Mouse (Mus musculus): Measurements from ENCODE around the gene Pik3r2. TPM values are rescaled to one million over a fixed set of nuclear protein-coding genes. Genes with fewer than 3 reads are reported as not detected.

The Pik3r2 gene
- polyA plus RNA-seq, 1 experiment from 2014 or later, result 110 TPM

- TF ChIP-seq CTCF (IDR thresholded peaks at IDR 0.05), result no peak
- peak; percentile 80 for DNase-seq (ENCODE audit: low read depth, low spot score)
- in situ Hi-C loops (cut with MboI; ENCODE audit: low pct_unique_long_range_greater_than_20kb), result no loop called here
- ATAC-seq, result peak; percentile 82
- no peaks in the 10 kb centered on the region for H3K27me3 ChIP-seq
- POLR2A ChIA-PET, result interaction anchor here (0.6 to 0.9 kb wide), 3 partner anchors 9 to 80 kb away, joined by 3 to 4 read pairs (median 3); partner anchors contain the start of gene Rab3a
- CTCF ChIA-PET, result interaction anchor here (1.1 to 1.3 kb wide), 3 partner anchors 29 to 116 kb away, joined by 3 to 7 read pairs (median 4); partner anchors contain the start of gene Arrdc2
Observed at GRCm38 (mm10) chr8:70723486-70724210, 52.9 kb downstream of the Pik3r2 start, which contains the start of gene Pde4c. Gene Pde4c (plus strand): TSS chr8:70723720.

DNA sequence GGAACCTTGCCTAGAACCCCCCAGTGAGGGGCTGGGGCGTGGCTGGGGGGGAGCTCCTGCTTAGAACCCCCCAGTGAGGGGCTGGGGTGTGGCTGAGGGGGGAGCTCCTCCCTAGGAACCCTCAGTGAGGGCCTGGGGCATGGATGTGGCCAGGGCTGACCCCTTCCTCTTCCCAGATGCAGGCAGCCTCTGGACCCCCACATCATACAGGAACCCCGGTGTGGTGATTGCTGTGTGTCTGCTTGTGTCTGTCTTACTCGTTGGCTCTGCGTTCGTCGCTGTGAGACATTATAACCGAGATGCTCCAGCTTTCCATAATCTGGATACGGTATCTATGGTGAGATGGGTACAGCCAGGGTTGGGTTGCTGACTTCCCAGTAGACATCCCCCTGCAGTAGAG is 54.9 kb downstream of the Pik3r2 start:
- in situ Hi-C loops (cut with MboI; ENCODE audit: low pct_unique_long_range_greater_than_20kb), result no loop called here
- TF ChIP-seq CTCF (IDR thresholded peaks at IDR 0.05), result no peak
- CTCF ChIA-PET, result interaction anchor here (1.3 to 2.4 kb wide), 3 partner anchors 21 to 42 kb away, joined by 3 to 13 read pairs (median 3); partner anchors contain the start of gene Rab3a
- no peak for DNase-seq (ENCODE audit: low read depth, low spot score)
- POLR2A ChIA-PET, result interaction anchor here (1.0 kb wide), 1 partner anchor 32 kb away, joined by 4 read pairs; no protein-coding TSS in a partner anchor
- ATAC-seq, result no peak
- no peaks in the 10 kb centered on the region for H3K27me3 ChIP-seq

- in situ Hi-C loops (cut with MboI; ENCODE audit: low pct_unique_long_range_greater_than_20kb), result no loop called here
- DNase-seq (ENCODE audit: low read depth, low spot score), result no peak
- ChIA-PET POLR2A (no interaction called here), CTCF (interaction anchor here (1.3 to 2.4 kb wide), 3 partner anchors 20 to 42 kb away, joined by 3 to 13 read pairs (median 3); partner anchors contain the start of gene Rab3a)
- TF ChIP-seq CTCF (IDR thresholded peaks at IDR 0.05), result no peak
- no peaks in the 10 kb centered on the region for H3K27me3 ChIP-seq
- no peak for ATAC-seq
Observed at GRCm38 (mm10) chr8:70720739-70721138, 55.8 kb downstream of the Pik3r2 start.

DNA sequence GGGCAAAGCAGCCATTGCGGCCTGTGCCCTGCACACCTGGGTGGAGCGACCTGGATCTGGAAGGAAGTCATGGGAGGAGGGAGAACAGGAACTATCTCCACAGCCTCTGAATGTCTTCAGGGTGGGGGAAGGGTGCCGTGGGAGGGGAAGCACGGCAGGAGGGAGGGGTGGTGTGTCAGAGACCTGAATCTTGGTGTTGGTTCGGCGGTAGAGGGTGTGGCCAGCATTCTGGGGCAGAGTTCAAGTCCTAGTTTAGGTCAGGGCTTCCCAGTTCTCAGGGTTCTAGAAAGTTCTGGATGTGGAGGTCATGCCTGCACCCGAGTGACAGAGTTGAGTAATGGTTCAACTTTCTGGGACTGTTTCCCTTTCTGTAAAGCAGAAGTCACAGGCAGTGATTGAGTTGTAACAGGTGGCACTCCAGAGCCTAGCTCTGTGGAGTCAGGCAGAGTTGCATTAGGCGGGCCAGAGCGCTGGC is 56.7 kb downstream of the Pik3r2 start:
- H3K27me3 ChIP-seq, result no peaks in the 10 kb centered on the region
- DNase-seq (ENCODE audit: low read depth, low spot score) (no peak), ATAC-seq (no peak)
- POLR2A ChIA-PET, result interaction anchor here (0.7 kb wide), 1 partner anchor 37 kb away, joined by 3 read pairs; no protein-coding TSS in a partner anchor
- no peak for TF ChIP-seq CTCF (IDR thresholded peaks at IDR 0.05)
- in situ Hi-C loops (cut with MboI; ENCODE audit: low pct_unique_long_range_greater_than_20kb), result loop anchor here (5.0 kb wide), 1 partner anchor 32 kb away; the partner anchor contains the start of gene Rab3a
- CTCF ChIA-PET, result interaction anchor here (0.9 to 2.4 kb wide), 4 partner anchors 10 to 48 kb away, joined by 3 to 13 read pairs (median 4); no protein-coding TSS in a partner anchor

DNA sequence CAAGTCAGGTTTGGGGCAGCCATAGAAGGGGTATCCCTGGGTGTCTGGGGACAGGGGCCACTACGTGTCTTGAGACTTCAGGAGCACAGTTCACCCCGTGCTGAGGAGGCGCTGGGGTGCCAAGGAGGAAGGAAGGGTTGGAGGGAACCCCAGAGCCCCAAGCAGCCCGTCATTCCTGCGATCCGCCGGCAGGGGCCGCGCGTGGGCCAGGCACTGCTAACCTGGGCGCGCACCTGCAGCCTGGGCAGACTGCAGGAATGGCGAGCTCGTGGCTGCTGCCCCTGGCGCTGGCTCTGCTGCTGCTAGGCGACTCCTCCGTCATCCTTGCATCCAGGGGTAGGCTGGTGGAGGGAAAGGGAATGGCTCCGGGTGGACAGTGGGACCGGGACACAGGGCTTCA is 58.2 kb downstream of the Pik3r2 start, which contains the start of gene Gm3336:
Gene Gm3336 (plus strand): TSS at position 247 of the 400 bp plus-strand sequence.
- in situ Hi-C loops (cut with MboI; ENCODE audit: low pct_unique_long_range_greater_than_20kb), result loop anchor here (5.0 kb wide), 1 partner anchor 34 kb away; the partner anchor contains the start of gene Rab3a
- no peaks in the 10 kb centered on the region for H3K27me3 ChIP-seq
- TF ChIP-seq CTCF (IDR thresholded peaks at IDR 0.05), result no peak
- POLR2A ChIA-PET, result no interaction called here
- DNase-seq (ENCODE audit: low read depth, low spot score), result no peak
- CTCF ChIA-PET, result interaction anchor here (0.6 to 1.6 kb wide), 12 partner anchors 9 to 200 kb away, joined by 3 to 8 read pairs (median 4); partner anchors contain the start of genes Mpv17l2 and Rab3a
- peak; percentile 34 for ATAC-seq

Other genes starting within 250 kb of the Pik3r2 start
- 278 TPM for gene Fkbp8, start 249.0 kb downstream of the Pik3r2 start, polyA plus RNA-seq (2021)
- gene Kxd1, start 248.8 kb downstream of the Pik3r2 start, polyA plus RNA-seq (2021), result 81.4 TPM
- gene Ell, start 237.3 kb downstream of the Pik3r2 start, polyA plus RNA-seq (2021), result 26.1 TPM
- gene Isyna1, start 182.3 kb downstream of the Pik3r2 start, polyA plus RNA-seq (2021), result 6.4 TPM
- 253 TPM for gene Ssbp4, start 167.8 kb downstream of the Pik3r2 start, polyA plus RNA-seq (2021)
- 0.04 TPM for gene Lrrc25, start 160.6 kb downstream of the Pik3r2 start, polyA plus RNA-seq (2021)
- gene Gdf15, start 144.3 kb downstream of the Pik3r2 start, polyA plus RNA-seq (2021), result 354 TPM
- 116 TPM for gene Pgpep1, start 116.3 kb downstream of the Pik3r2 start, polyA plus RNA-seq (2021)
- gene Lsm4, start 103.5 kb downstream of the Pik3r2 start, polyA plus RNA-seq (2021), result 189 TPM
- gene Jund, start 77.8 kb downstream of the Pik3r2 start, polyA plus RNA-seq (2021), result 376 TPM
- gene Iqcn, start 73.3 kb downstream of the Pik3r2 start, polyA plus RNA-seq (2021), result 0.06 TPM
- 1.1 TPM for gene Gm3336, start 58.2 kb downstream of the Pik3r2 start, polyA plus RNA-seq (2021)
- gene Pde4c, start 53.0 kb downstream of the Pik3r2 start, polyA plus RNA-seq (2021), result 15.0 TPM
- gene Rab3a, start 22.0 kb downstream of the Pik3r2 start, polyA plus RNA-seq (2021), result 35.0 TPM
- 85.2 TPM for gene Mpv17l2, start 15.8 kb downstream of the Pik3r2 start, polyA plus RNA-seq (2021)
- gene Mast3, start 28.3 kb upstream of the Pik3r2 start, polyA plus RNA-seq (2021), result 30.4 TPM
- 0.80 TPM for gene Il12rb1, start 31.7 kb upstream of the Pik3r2 start, polyA plus RNA-seq (2021)
- gene Arrdc2, start 63.0 kb upstream of the Pik3r2 start, polyA plus RNA-seq (2021), result 6.8 TPM
- 8.0 TPM for gene Kcnn1, start 86.5 kb upstream of the Pik3r2 start, polyA plus RNA-seq (2021)
- 67.5 TPM for gene Ccdc124, start 97.2 kb upstream of the Pik3r2 start, polyA plus RNA-seq (2021)
- 0.08 TPM for gene Slc5a5, start 116.0 kb upstream of the Pik3r2 start, polyA plus RNA-seq (2021)
- 1,930 TPM for gene Rpl18a, start 120.7 kb upstream of the Pik3r2 start, polyA plus RNA-seq (2021)
- 50.9 TPM for gene Map1s, start 129.2 kb upstream of the Pik3r2 start, polyA plus RNA-seq (2021)